Mouse (Mus musculus): Measurements from ENCODE around the gene Ak2.

- TF ChIP-seq CTCF (IDR thresholded peaks at IDR 0.05; ENCODE audit: low read depth): no peak
- TF ChIP-seq EP300 (IDR thresholded peaks at IDR 0.05; ENCODE audit: low read depth): no peak
Observed at GRCm38 (mm10) chr4:129031408-129031965, 39.7 kb downstream of the Ak2 start.
